Mouse (Mus musculus): ENCODE results near the gene Csf2rb2.
A peak's percentile ranks its signal among the peaks of the same experiment; 100 is the strongest.
"Not testable (repeated sequence)": the region's sequence is repeated elsewhere in the genome, so short reads cannot be mapped to it uniquely, and the experiment has no call there.

Gene Csf2rb2

DNA sequence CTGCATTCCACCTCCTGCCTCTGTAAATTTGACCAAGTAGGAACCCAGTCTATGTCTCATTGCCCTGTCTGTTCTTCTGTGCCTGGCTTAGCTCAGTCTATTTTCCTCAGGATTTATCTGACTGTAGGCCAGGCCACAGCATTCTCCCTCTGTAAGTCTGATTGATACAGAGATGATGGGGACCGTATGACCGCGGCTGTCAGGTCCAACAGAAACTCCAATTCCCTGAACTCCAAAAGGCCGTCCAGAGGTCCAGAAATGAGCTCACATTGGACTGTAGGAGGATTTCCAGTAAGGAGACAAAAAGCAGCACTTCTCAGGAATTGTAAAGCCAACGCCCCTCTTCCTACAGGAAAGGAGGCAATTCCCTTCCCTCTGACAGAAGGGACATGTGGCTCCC lies 8.1 kb upstream of the Csf2rb2 start:
- DNase-seq, result not testable (repeated sequence)

DNA sequence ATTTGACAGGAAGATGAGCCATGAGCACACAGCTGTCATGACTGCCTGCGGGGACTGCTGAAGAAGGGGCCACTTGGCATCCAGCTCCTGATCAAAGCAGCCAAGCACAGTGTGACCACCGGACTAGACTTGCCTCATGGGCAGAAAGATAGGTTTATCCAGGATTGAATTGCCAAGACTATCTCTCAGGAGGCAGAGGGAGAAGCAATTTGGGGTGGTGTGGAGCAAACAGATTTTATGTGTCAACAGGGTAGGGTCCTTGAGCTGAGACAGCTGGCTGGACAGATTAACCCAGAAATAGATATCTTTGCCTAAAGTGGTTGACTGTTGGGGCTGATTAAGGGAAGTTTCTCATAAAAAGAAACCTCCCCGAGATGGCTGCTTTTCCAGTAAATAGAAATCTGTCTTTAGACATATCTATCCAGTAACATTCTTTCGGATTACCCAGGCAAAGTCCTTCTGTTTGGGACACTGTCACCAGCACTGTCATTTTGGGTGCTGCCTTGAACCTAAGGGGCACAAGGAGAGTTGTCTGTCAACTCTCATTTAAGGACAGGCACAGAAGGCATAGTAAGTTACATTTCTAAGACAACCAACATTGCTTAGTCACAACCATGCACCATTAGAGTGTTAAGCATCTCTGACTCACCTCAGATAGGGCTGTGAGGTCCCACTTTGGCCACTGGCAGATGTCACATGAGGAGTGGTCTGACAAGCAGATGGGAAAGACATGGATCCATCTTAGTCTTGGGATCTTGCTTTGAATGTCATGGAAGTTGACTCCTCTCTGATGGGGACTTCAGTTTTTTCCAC lies 7.1 kb upstream of the Csf2rb2 start:
- DNase-seq, result not testable (repeated sequence)

- DNase-seq, result no peak
Measured at GRCm38 (mm10) chr15:78310971-78311370, 5.5 kb upstream of the Csf2rb2 start.

DNA sequence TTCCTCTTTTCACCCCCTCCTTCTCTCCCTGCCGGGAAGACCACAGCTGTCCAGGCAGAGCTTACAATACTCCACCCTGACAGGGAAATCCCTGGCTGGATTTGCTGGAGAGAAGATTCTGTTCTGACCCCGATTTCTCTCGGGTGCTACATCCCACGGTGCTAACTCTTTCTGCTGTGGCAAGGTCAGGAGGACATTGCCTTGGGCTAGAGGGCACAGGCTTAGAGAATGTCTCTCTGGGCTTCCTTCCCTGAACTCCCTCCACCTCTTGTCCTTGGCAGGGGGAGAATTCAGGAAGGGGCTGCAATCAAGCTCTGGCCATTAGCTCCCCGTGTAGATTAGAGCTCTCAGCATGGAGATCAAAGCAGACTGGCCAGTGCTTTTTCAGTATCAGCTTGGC lies 4.3 kb upstream of the Csf2rb2 start:
- no peak for DNase-seq

- DNase-seq, result no peak
Measured at GRCm38 (mm10) chr15:78303665-78304233, 1.8 kb downstream of the Csf2rb2 start.

DNA sequence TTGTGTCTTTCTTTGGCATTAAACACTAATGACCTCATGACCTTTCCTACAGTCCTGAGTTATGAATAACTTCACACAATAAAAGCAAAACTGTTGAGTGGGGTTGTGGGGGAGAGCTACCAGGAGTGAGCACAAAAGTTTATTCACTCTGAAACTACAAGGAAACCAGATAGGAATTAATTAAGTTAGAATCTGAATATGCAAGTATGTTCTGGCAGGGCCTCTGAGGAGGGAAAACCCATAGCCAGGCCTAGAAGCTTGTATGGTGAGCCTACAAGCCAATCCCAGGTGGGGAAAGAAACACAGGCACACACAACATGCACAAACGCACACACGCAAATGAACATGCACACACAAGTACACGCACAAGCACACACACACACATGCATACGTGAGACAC lies 2.8 kb downstream of the Csf2rb2 start:
- no peak for DNase-seq

DNA sequence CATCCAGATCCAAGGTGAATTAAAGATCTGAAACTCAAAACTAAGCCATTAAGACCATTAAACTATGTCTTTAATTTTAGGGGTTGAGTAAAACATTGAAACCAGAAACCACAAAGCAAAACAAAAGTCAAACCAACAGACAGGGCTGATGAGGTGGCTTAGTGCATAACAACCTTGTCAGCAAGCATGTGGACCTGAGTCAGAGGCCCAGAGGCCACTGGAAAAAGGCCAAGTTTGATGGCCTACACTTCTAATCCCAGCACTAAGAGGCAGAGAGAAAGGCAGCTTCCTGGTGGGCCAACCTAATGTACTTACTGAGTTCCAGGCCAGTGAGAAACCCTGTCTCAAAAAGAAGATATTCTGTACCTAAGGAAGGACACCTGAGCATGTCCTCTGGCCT lies 4.7 kb downstream of the Csf2rb2 start:
- DNase-seq, result no peak

DNA sequence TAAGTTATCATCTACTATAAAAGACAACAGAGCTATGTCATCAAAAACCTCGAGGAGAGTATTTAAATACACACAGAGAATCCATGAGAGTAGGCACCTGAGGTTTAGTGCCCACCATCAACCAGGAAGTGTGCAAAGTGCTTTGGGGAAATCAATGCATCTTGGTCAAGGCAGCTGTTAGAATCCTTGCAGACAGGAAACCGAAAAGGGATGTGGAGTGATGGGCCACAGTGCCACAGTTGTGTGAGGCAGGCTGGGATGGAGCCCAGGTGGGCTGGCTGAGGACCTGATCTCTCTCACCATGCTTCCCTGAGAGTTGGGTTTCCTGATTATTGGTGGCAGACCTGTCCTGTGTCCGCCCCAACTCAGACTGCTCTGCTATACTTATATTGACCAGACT lies 5.9 kb downstream of the Csf2rb2 start:
- no peak for DNase-seq

DNA sequence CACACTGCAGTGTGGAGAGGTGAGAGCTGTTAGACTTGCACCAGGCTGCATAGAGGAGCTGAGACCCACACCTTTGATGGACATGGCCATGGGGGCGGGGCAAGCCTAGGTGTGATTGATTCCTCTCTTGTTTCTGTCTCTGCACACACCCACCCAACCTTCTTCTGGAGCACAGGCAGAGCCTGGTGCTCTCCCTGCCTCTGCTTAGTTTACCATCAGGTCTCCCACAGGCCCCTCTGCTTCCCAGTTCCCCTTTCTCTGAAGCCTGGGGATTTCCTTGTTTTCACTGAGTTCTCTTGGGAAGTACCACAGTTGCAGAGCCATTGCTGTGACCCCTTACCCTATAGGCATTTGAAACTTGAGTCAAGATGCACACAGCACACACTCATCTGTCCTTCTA lies 7.0 kb downstream of the Csf2rb2 start:
- no peak for DNase-seq

- no peak for DNase-seq
Measured at GRCm38 (mm10) chr15:78293716-78294115, 11.8 kb downstream of the Csf2rb2 start.

DNA sequence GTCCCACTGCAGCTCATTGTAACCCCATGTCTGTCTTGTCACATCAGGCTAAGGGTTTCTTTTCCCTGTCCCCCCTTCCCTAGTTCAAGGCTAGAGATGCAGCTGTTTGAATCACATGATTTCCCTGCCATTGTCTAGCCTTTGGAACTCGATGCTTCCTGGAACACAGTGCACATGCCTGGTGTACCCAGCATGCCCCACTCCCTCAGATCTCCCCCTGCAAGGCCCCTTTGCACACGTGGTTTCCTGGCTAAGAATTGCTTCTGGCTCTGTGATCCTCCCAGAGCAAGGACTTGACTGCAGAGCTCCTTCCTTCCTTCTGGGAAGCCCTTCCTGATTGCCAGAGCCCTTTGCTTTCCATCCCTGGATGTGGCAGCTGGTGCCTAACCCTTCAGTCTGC lies 12.3 kb downstream of the Csf2rb2 start:
- not testable (repeated sequence) for DNase-seq

- DNase-seq, result not testable (repeated sequence)
Measured at GRCm38 (mm10) chr15:78289775-78290174, 15.7 kb downstream of the Csf2rb2 start.

GRCm38 (mm10) chr15:78287941-78288340 lies 17.6 kb downstream of the Csf2rb2 start:
- DNase-seq, result no peak

DNA sequence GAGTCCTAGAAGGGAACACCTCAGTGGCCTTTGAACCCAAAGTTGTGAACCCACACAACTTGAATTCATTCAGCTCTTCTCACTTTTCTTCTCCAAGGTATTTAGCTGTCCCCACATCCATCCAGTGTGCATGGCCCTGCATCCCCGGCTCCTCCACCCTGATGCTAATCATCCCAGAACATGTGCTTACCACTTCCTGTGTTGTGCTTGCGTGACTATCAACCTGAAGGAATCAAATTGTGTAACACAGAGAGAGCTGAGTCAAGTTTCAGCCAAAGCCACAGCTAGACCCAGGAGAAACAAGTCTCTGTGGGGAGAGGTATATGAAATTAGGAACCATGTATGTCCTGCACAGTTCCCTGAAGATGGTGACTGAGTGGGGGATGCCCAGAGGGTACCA lies 27.2 kb downstream of the Csf2rb2 start:
- DNase-seq, result no peak

DNA sequence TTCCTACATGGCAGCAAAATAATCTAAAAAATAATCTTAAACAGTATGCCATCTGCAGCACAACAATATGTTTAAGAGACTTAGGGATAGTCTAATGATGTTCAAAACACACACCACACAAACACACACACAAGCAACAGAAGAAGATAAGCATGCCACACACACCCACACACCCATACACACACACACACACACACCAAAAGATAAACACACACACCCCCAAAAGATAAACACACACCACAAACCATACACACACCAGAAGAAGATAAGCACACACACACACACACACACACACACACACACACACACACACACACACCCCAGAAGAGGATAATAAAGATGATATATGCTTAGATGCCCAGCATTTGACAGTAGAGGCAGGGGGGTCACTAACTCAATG lies 34.3 kb downstream of the Csf2rb2 start:
- no peak for DNase-seq

DNA sequence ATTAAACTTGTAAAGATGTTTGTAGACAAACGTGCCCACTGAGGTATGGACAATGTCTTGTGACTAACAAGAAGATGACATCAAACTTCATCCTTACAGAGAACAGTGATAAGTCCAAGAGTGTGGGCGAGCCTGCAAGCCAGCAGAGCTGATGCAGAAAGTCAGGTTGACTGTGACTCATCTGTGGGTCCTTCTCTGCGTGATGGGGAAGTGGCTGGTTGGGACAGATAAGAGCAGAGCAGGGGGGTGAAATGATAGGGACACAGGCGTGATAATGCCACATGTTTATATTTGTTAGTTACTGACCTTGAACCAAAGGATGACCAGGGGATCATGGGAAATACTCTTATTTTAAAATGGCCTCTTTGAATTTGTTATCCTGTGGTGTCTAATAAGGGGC lies 37.7 kb downstream of the Csf2rb2 start:
- no peak for DNase-seq

DNA sequence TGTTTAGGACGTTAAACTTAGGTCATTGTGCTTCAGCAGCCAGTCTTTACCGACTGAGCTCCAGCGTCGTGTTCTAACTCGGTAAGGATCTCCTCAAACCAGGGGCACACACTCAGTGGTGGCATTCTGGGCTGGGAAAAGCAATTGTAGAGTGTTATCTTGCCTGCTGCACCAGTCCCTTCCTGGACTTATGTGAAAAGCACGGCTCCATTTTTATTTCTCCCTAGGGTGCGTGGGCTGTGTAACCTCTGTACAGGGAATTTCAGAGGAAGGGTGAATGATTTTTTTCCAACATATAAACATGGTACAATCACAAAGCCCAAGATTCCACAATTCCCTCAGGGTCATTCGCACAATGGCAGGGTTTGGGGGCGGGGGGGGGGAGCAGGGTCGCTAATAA lies 38.1 kb downstream of the Csf2rb2 start:
- no peak for DNase-seq

DNA sequence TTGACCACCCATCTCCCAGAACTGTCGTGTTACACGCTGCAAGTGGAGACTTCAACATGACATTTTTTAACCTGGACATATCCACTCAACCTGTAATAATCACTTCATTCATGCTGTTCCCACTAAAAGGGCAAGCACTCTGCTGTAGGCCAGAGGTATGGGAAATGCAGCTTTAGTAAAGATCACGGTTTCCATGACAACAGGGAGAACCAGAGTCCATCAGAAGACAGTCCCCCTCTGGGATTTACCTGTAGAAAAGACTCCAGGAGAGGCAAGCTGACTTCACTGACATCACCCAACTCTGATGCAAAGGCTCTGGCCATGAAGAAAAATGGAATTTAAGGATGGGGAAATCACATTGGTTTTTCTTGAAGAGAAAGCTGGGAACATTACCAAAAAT lies 42.2 kb downstream of the Csf2rb2 start:
- no peak for DNase-seq

GRCm38 (mm10) chr15:78260668-78261333 lies 44.7 kb downstream of the Csf2rb2 start:
- no peak for DNase-seq

- no peak for DNase-seq
Measured at GRCm38 (mm10) chr15:78258246-78258865, 47.2 kb downstream of the Csf2rb2 start.

DNA sequence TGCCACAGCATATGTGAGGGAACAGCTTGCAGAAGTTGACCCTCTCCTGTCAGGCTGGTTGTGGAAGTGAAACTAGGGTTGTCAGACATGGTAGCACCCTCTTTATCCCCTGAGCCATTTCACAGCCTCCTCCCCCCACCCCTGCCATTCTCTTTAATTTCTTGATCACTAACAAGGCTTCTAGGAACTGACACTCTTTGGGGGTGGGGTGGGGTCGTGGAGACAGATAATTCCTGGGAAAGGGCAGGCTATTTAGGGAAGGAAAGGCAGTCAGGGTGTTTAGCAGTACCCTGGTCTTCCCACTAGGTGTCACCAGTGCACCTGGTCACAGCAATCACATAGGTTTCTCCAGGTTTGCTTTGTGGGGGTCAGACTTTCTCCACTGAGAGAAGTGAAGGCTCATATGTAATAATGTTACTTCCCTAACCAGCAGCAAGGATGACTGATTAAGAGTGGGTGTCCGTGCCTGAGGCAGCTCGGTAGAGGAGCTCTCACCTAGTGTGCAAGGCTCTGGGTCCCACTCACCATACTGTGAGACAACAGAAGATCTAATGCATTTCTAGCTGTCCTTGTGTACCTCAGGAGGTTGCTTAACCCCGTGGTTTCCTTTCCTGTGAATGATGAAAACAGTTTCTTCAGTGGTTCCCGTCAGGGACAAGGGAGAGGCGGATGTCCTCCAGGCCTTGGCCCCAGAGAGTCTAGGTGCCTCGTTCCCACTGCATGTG lies 48.0 kb downstream of the Csf2rb2 start:
- peak; percentile 40 to 59 for DNase-seq

GRCm38 (mm10) chr15:78256602-78257259 lies 48.8 kb downstream of the Csf2rb2 start:
- not testable (repeated sequence) for DNase-seq

Measured in spleen, adult 18-20 months (tissue).